Mouse (Mus musculus): ENCODE results near the gene Auts2.

DNA sequence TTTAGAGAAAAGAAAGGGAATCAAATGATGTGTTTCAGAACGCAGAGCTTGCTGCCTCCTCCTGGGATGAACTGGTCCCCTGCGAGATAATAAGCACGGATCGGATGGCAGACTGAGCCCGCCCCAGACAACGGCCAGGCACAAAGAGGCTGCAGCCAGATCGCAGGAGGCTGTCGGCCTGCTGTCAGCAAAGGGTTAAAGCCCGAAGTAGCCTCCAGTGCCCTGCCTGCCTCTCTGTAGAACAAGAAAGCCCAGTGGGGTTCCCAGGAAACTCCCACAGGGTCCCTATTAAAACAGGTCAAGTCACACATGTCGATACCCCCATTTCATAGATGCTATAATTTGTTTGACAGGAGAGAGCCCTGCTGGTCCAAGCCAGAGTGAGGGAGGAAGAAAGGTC, 946.6 kb downstream of the Auts2 start:
- TF ChIP-seq CTCF (conservative IDR thresholded peaks at IDR 0.05 in 1 of 2, IDR thresholded peaks at IDR 0.05 in 1 of 2; ENCODE audit: low read depth in 2 of 2, low read length in 2 of 2), result no peak
- TF ChIP-seq BHLHE40 (IDR thresholded peaks at IDR 0.05; ENCODE audit: low read depth, low read length), result no peak
- TF ChIP-seq E2F4 (IDR thresholded peaks at IDR 0.05; ENCODE audit: insufficient replicate concordance, low read depth, low read length), result no peak
- no peak for TF ChIP-seq KAT2A (IDR thresholded peaks at IDR 0.05; ENCODE audit: insufficient replicate concordance, low read length)
- no peak for TF ChIP-seq POLR2A (IDR thresholded peaks at IDR 0.05; ENCODE audit: low read depth, low read length)
- TF ChIP-seq EP300 (IDR thresholded peaks at IDR 0.05; ENCODE audit: low read length), result no peak
- TF ChIP-seq NELFE (IDR thresholded peaks at IDR 0.05; ENCODE audit: low read depth, low read length), result no peak
- TF ChIP-seq HCFC1 (IDR thresholded peaks at IDR 0.05; ENCODE audit: low read depth, low read length), result no peak
- no peak for TF ChIP-seq MAFK (IDR thresholded peaks at IDR 0.05; ENCODE audit: insufficient replicate concordance, low read length)
- TF ChIP-seq MAX (IDR thresholded peaks at IDR 0.05; ENCODE audit: low read length), result no peak

All from CH12.LX (cell line).